Mouse (Mus musculus) embryonic facial prominence, embryonic 15.5 days (tissue): ENCODE results near the gene Btn2a2. TPM values are rescaled to one million over a fixed set of nuclear protein-coding genes. Genes with fewer than 3 reads are reported as not detected.

Experiments
- ATAC-seq: fragments of 200-750 bp; cut with Nextera tagmentation; 2 replicates; pipeline ENCODE4 v1.8.0; 2017; ENCODE audit warnings: low read depth, moderate TSS enrichment; ENCODE audit not compliant: insufficient number of reproducible peaks, low FRiP score, low TSS enrichment
- H3K27ac ChIP-seq: fragments of 300-500 bp; sonication (generic); replicated peaks from 2 replicates; pipeline ENCODE4 v1.5.1; 2015; ENCODE audit warnings: mild to moderate bottlenecking, inconsistent platforms
- H3K27me3 ChIP-seq: fragments of 300-500 bp; sonication (generic); 2 replicates; pipeline ENCODE4 v1.6.1; 2015; ENCODE audit warnings: inconsistent platforms
- H3K36me3 ChIP-seq: fragments of 300-500 bp; sonication (generic); 2 replicates; pipeline ENCODE4 v1.6.1; 2015; ENCODE audit warnings: mild to moderate bottlenecking, inconsistent platforms
- H3K4me1 ChIP-seq: fragments of 300-500 bp; sonication (generic); 2 replicates; pipeline ENCODE4 v1.6.1; 2015; ENCODE audit warnings: inconsistent platforms
- H3K4me2 ChIP-seq: fragments of 300-500 bp; sonication (generic); replicated peaks from 2 replicates; pipeline ENCODE4 v1.6.1; 2015; ENCODE audit warnings: mild to moderate bottlenecking, inconsistent platforms
- H3K4me3 ChIP-seq: fragments of 300-500 bp; sonication (generic); replicated peaks from 2 replicates; pipeline ENCODE4 v1.5.1; 2015; ENCODE audit warnings: mild to moderate bottlenecking, inconsistent platforms
- H3K9ac ChIP-seq: fragments of 300-500 bp; sonication (generic); 2 replicates; pipeline ENCODE4 v1.6.1; 2015; ENCODE audit warnings: inconsistent platforms
- H3K9me3 ChIP-seq: fragments of 300-500 bp; sonication (generic); replicated peaks from 2 replicates; pipeline ENCODE4 v1.6.1; 2016; ENCODE audit warnings: inconsistent platforms
- WGBS: fragments of 180-500 bp; shearing (Covaris S2); methylation state at CpG from one replicate; pipeline ENCODE4 v1.1.7; 2015; 5-methylcytosine and 5-hydroxymethylcytosine counted together
- polyA plus RNA-seq: library from polyadenylated mRNA; unstranded; fragments of >200 nt; fragmentation: Nextera tagmentation; extraction: Ambion mirVana; gene quantifications from 2 replicates; pipeline ENCODE4 v1.2.1, GENCODE M21; 2015

The Btn2a2 gene
- polyA plus RNA-seq, 1 experiment from 2014 or later, result 0.65 TPM

- WGBS, result 0% methylated on average over 6 of the region's 6 CpGs
- 0 out of 2 replicates have a peak, but pooled peaks cover 5% of the 10 kb centered on the region for H3K4me1 ChIP-seq
- ATAC-seq, result 0 out of 2 replicates have a peak, but pooled peaks have one; percentile 31
- no peak overlapping the region for H3K9ac ChIP-seq
- H3K27ac ChIP-seq, result peak overlapping the region; percentile 78
- no peaks in the 10 kb centered on the region for H3K36me3 ChIP-seq
- no peaks in the 10 kb centered on the region for H3K27me3 ChIP-seq
- peak overlapping the region; percentile 58 for H3K4me3 ChIP-seq
- peak overlapping the region; percentile 82 for H3K4me2 ChIP-seq
- H3K9me3 ChIP-seq, result no peaks in the 10 kb centered on the region
Measured at GRCm38 (mm10) chr13:23518885-23519284, 30.2 kb upstream of the Btn2a2 start.

DNA sequence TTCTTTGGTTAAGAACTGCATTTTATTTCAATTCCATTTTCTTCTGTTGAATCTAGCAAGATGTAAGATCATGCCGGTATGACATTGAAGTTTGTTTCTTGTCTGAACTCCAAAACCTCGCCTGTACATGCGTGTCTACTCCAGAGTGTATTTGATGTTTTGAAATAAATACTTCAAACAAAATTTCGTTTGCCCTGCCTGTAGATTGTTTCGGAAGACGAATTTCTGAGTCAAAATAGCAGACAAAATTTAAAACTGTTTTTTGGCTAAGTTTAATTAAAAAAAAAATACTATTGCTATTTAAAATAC is 29.6 kb upstream of the Btn2a2 start:
- ATAC-seq, result no peak
- Histone ChIP-seq H3K9ac (no peak overlapping the region), H3K4me1 (0 out of 2 replicates have a peak, but pooled peaks cover 5% of the 10 kb centered on the region), H3K4me3 (peak overlapping the region; percentile 58), H3K36me3 (no peaks in the 10 kb centered on the region), H3K9me3 (no peaks in the 10 kb centered on the region), H3K27me3 (no peaks in the 10 kb centered on the region), H3K4me2 (peak overlapping the region; percentile 82), H3K27ac (peak overlapping the region; percentile 65)
- 0% methylated on average over 6 of the region's 6 CpGs for WGBS

- H3K4me1 ChIP-seq, result 0 out of 2 replicates have a peak, but pooled peaks cover 5% of the 10 kb centered on the region
- peak overlapping the region; percentile 82 for H3K4me2 ChIP-seq
- under 1% methylated on average over 27 of the region's 27 CpGs for WGBS
- H3K4me3 ChIP-seq, result peak overlapping the region; percentile 58
- peak; percentile 87 for ATAC-seq
- peak overlapping the region; percentile 86 for H3K27ac ChIP-seq
- H3K36me3 ChIP-seq, result no peaks in the 10 kb centered on the region
- H3K9ac ChIP-seq, result 0 out of 2 replicates have a peak overlapping the region, but pooled peaks have one; percentile 28
- H3K9me3 ChIP-seq, result no peaks in the 10 kb centered on the region
- no peaks in the 10 kb centered on the region for H3K27me3 ChIP-seq
Measured at GRCm38 (mm10) chr13:23517603-23518294, 29.1 kb upstream of the Btn2a2 start.

DNA sequence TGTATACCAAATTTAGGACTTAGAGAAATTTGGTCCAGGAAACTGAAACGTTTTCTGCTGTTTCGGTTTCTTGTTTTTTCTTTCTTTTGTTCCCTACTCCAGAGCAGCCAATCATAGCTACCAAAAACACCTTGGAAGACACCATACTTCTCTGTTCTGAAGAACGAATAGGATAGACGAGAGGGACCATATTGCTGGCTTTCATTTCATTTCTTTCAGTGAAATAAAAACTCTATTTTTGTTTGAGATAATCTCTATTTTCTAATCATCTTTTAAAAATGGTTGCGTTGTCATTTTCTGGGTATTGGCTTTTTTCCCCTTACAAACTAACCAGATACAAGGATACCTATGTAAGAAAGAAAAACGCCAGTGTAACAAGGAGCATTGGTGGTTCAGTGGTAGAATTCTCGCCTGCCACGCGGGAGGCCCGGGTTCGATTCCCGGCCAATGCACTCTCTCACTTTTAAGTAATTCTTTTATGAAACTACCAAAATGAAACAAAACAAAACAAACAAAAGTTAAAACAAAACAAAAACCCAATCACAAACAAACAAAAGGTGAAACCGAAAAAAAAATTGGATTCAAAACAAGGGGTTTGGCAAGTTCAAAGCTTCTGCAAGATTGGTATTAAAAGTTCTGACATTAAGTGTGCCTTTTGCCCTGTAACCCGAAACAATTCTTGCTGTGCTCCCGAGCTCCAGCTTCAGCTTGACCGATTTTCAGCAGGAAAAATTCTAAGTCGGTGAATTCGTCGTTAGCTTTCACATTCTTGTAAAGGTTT is 28.4 kb upstream of the Btn2a2 start:
- no peak overlapping the region for H3K9ac ChIP-seq
- H3K27me3 ChIP-seq, result no peaks in the 10 kb centered on the region
- peak overlapping the region; percentile 86 for H3K27ac ChIP-seq
- H3K4me3 ChIP-seq, result peak overlapping the region; percentile 58
- under 1% methylated on average over 19 of the region's 19 CpGs for WGBS
- 0 out of 2 replicates have a peak, but pooled peaks cover 5% of the 10 kb centered on the region for H3K4me1 ChIP-seq
- no peaks in the 10 kb centered on the region for H3K36me3 ChIP-seq
- ATAC-seq, result peak; percentile 63; the same call in 1 of the 2 replicates
- peak overlapping the region; percentile 82 for H3K4me2 ChIP-seq
- no peaks in the 10 kb centered on the region for H3K9me3 ChIP-seq

- Histone ChIP-seq H3K9me3 (no peaks in the 10 kb centered on the region), H3K27me3 (no peaks in the 10 kb centered on the region), H3K36me3 (no peaks in the 10 kb centered on the region), H3K4me2 (peak overlapping the region; percentile 45), H3K4me3 (peak overlapping the region; percentile 58), H3K4me1 (0 out of 2 replicates have a peak, but pooled peaks cover 5% of the 10 kb centered on the region), H3K9ac (no peak overlapping the region), H3K27ac (no peak overlapping the region)
- no peak for ATAC-seq
- 49% methylated on average over 15 of the region's 15 CpGs for WGBS
Measured at GRCm38 (mm10) chr13:23515826-23516620, 27.4 kb upstream of the Btn2a2 start.

DNA sequence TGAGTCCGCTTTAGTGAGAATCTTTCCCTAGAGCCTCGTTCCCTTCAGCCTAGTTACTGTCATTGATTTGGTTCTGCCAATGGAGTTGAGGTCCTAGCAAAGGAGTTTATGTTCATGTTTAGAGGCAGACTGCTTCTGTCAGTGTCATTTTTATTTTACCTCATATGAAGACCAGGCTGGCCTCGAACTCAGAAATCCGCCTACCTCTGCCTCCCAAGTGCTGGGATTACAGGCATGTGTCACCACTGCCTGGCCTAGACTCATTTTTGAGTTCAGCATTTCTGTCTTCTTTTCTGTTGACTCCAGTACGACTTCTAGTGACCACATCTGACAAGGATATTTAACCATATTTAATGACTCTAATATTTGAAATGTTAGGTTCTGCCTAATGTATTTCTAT is 26.6 kb upstream of the Btn2a2 start:
- no peaks in the 10 kb centered on the region for H3K27me3 ChIP-seq
- no peak overlapping the region for H3K4me3 ChIP-seq
- H3K27ac ChIP-seq, result no peak overlapping the region
- H3K9me3 ChIP-seq, result no peaks in the 10 kb centered on the region
- 0 out of 2 replicates have a peak, but pooled peaks cover 5% of the 10 kb centered on the region for H3K4me1 ChIP-seq
- no peak for ATAC-seq
- no peak overlapping the region for H3K9ac ChIP-seq
- H3K4me2 ChIP-seq, result no peak overlapping the region
- no peaks in the 10 kb centered on the region for H3K36me3 ChIP-seq
- WGBS, result 70% methylated on average over 5 of the region's 5 CpGs

GRCm38 (mm10) chr13:23513517-23513916 is 24.9 kb upstream of the Btn2a2 start:
- H3K4me2 ChIP-seq, result no peak overlapping the region
- H3K9me3 ChIP-seq, result no peaks in the 10 kb centered on the region
- ATAC-seq, result no peak
- H3K36me3 ChIP-seq, result no peaks in the 10 kb centered on the region
- no peak overlapping the region for H3K4me3 ChIP-seq
- H3K9ac ChIP-seq, result no peak overlapping the region
- H3K27me3 ChIP-seq, result no peaks in the 10 kb centered on the region
- H3K4me1 ChIP-seq, result 0 out of 2 replicates have a peak, but pooled peaks cover 5% of the 10 kb centered on the region
- WGBS, result 81% methylated on average over 1 of the region's 1 CpGs
- no peak overlapping the region for H3K27ac ChIP-seq

- no peak for ATAC-seq
- H3K4me3 ChIP-seq, result no peak overlapping the region
- no peak overlapping the region for H3K4me2 ChIP-seq
- no peak overlapping the region for H3K27ac ChIP-seq
- no peaks in the 10 kb centered on the region for H3K9me3 ChIP-seq
- no peaks in the 10 kb centered on the region for H3K27me3 ChIP-seq
- no peaks in the 10 kb centered on the region for H3K36me3 ChIP-seq
- no peak overlapping the region for H3K9ac ChIP-seq
- WGBS, result 30% methylated on average over 1 of the region's 1 CpGs
- peaks cover 12% of the 10 kb centered on the region; the same call in 1 of the 2 replicates for H3K4me1 ChIP-seq
Measured at GRCm38 (mm10) chr13:23510127-23510526, 21.5 kb upstream of the Btn2a2 start.

GRCm38 (mm10) chr13:23506819-23507515 is 18.3 kb upstream of the Btn2a2 start:
- Histone ChIP-seq H3K4me1 (peaks cover 17% of the 10 kb centered on the region; the same call in 1 of the 2 replicates), H3K4me2 (peak overlapping the region; percentile 15; the same call in 1 of the 2 replicates), H3K9me3 (no peaks in the 10 kb centered on the region), H3K4me3 (no peak overlapping the region), H3K27ac (no peak overlapping the region), H3K36me3 (no peaks in the 10 kb centered on the region), H3K9ac (no peak overlapping the region), H3K27me3 (no peaks in the 10 kb centered on the region)
- 30% methylated on average over 14 of the region's 14 CpGs for WGBS
- no peak for ATAC-seq

- WGBS, result 10% methylated on average over 13 of the region's 13 CpGs
Measured at GRCm38 (mm10) chr13:23506351-23506750, 17.7 kb upstream of the Btn2a2 start.

More at GRCm38 (mm10) chr13:23506351-23506750, 17.7 kb upstream of the Btn2a2 start:
- Histone ChIP-seq H3K9ac (no peak overlapping the region), H3K9me3 (no peaks in the 10 kb centered on the region), H3K4me1 (peaks cover 17% of the 10 kb centered on the region; the same call in 1 of the 2 replicates), H3K4me2 (peak overlapping the region; percentile 48), H3K27me3 (no peaks in the 10 kb centered on the region), H3K27ac (no peak overlapping the region), H3K4me3 (peak overlapping the region; percentile 26), H3K36me3 (no peaks in the 10 kb centered on the region)
- no peak for ATAC-seq
